Mouse (Mus musculus): ENCODE results near the gene Pgghg. TPM values are rescaled to one million over a fixed set of nuclear protein-coding genes. Genes with fewer than 3 reads are reported as not detected.

The Pgghg gene
- total and polyA plus RNA-seq, 3 experiments, result 5.6 to 9.0 (median 7.5) TPM

DNA sequence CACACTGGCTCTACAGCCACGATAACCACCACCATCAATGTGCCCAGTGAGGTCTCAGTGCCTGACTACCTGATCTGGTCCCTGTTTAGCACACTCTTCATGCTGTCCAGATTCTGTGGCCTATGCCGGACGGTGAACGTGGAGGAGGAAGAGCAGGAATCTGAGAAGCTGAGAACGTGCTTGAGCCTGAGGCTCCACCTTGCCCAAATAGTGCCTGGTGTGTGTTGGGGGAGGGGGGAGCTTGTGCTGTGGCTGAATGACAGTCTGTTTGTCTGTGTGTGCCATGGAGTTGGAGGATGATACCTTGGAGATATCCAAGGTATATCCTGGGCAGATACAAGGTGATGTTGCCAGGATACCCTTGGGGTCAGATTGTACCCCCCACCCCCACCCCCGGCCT lies 49.0 kb downstream of the Pgghg start:
- peaks cover 23% of the 10 kb centered on the region for H3K27me3 ChIP-seq (ENCODE audit: insufficient read depth, low read length)
- 0 out of 2 replicates have a peak, but pooled peaks cover 2% of the 10 kb centered on the region for H3K9me3 ChIP-seq (replicated peaks)
- no peak for ATAC-seq (ENCODE audit: extremely low read depth, insufficient number of reproducible peaks, low FRiP score, poor library complexity, severe bottlenecking)
- H3K36me3 ChIP-seq (replicated peaks), result no peaks in the 10 kb centered on the region
- TF ChIP-seq GATA1 (IDR thresholded peaks at IDR 0.05; ENCODE audit: borderline replicate concordance, low read length), result no peak
- H3K4me3 ChIP-seq (ENCODE audit: low read depth, low read length), result no peak overlapping the region
- DNase-seq (ENCODE audit: low spot score), result no peak
- no peaks in the 10 kb centered on the region for H3K4me1 ChIP-seq (ENCODE audit: insufficient read depth, low read depth, low read length)

DNA sequence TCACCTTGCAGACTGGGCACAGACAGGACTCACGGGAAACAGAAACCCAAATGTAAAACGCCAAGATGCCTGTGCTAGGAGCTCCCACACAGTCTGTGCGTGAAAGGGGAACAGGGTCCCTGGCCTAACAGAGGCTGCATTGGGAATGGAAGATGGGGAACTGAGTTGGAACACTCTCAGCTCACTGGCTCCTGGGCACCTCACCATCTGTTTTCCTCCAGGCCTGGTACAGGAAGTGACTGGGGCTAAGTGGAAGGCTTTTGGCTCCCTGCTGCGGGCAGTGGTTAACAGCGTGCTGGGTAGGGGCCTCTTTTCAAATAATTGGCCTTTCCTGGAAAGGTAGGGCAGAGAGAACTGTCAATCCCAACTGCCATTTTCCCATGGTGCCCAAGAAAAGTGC lies 49.4 kb downstream of the Pgghg start:
- H3K36me3 ChIP-seq (replicated peaks), result no peaks in the 10 kb centered on the region
- H3K4me3 ChIP-seq (ENCODE audit: low read depth, low read length), result no peak overlapping the region
- DNase-seq (ENCODE audit: low spot score) (no peak), ATAC-seq (ENCODE audit: extremely low read depth, insufficient number of reproducible peaks, low FRiP score, poor library complexity, severe bottlenecking) (no peak)
- H3K27me3 ChIP-seq (ENCODE audit: insufficient read depth, low read length), result peaks cover 23% of the 10 kb centered on the region
- no peaks in the 10 kb centered on the region for H3K4me1 ChIP-seq (ENCODE audit: insufficient read depth, low read depth, low read length)
- 0 out of 2 replicates have a peak, but pooled peaks cover 2% of the 10 kb centered on the region for H3K9me3 ChIP-seq (replicated peaks)
- TF ChIP-seq TAL1 (conservative IDR thresholded peaks at IDR 0.05; ENCODE audit: low read depth, low read length) (no peak), GATA2 (IDR thresholded peaks at IDR 0.05; ENCODE audit: borderline replicate concordance, low read depth, low read length) (no peak), POLR2AphosphoS5 (IDR thresholded peaks at IDR 0.05; ENCODE audit: insufficient replicate concordance, low read depth, low read length) (no peak), CTCF (IDR thresholded peaks at IDR 0.05; ENCODE audit: low read depth, low read length) (no peak)

DNA sequence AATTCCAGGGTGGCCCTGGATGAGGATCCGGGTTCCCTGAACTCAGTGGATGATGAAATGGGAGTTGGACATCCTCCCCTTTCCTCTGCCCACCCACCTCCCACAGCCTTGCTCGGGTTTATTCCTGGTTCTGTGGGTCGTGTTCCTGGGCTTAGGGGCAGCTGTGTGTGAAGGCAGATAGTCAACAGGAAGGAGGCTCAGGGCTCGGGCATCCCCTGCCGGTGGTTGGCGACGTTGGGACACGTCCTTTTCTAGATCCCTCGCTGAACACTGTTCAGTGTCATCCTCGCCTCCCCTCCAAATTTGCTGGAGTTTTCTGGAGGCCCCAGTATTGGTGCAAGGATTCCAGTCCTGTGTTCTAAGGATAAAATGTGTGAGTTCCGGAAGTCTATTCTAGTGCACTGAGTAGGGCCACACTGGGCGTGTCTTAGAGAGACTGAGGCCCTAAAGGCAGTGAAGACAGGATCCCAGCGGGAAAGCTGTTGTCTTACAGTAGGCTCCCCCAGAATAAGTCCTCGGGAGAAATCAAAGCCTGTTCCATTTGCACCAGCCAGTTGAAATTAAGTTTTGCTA lies 50.0 kb downstream of the Pgghg start:
- H3K36me3 ChIP-seq (replicated peaks), result no peaks in the 10 kb centered on the region
- ATAC-seq (ENCODE audit: extremely low read depth, insufficient number of reproducible peaks, low FRiP score, poor library complexity, severe bottlenecking) (no peak), DNase-seq (ENCODE audit: low spot score) (no peak)
- H3K9me3 ChIP-seq (replicated peaks), result no peaks in the 10 kb centered on the region
- TF ChIP-seq GATA2 (IDR thresholded peaks at IDR 0.05; ENCODE audit: borderline replicate concordance, low read depth, low read length) (no peak), GATA1 (IDR thresholded peaks at IDR 0.05; ENCODE audit: borderline replicate concordance, low read length) (no peak), POLR2AphosphoS5 (IDR thresholded peaks at IDR 0.05; ENCODE audit: insufficient replicate concordance, low read depth, low read length) (no peak), TAL1 (conservative IDR thresholded peaks at IDR 0.05; ENCODE audit: low read depth, low read length) (no peak), CTCF (IDR thresholded peaks at IDR 0.05; ENCODE audit: low read depth, low read length) (no peak)
- H3K27me3 ChIP-seq (ENCODE audit: insufficient read depth, low read length), result peaks cover 20% of the 10 kb centered on the region
- no peaks in the 10 kb centered on the region for H3K4me1 ChIP-seq (ENCODE audit: insufficient read depth, low read depth, low read length)
- H3K4me3 ChIP-seq (ENCODE audit: low read depth, low read length), result no peak overlapping the region

Other genes starting within 250 kb of the Pgghg start
Only the 20 nearest of the 27 such genes appear.
- not detected in 2 replicates for gene Zfp941, start 119.2 kb upstream of the Pgghg start, total RNA-seq (2014; fragmentation: Nextera tagmentation)
- gene Zfp941, start 119.2 kb upstream of the Pgghg start, total RNA-seq (2017), result 0.05 and 0.06 TPM in 2 replicates
- gene Zfp941, start 119.2 kb upstream of the Pgghg start, polyA plus RNA-seq (2012), result not detected in 2 replicates
- not detected in 2 replicates for gene Urah, start 106.4 kb upstream of the Pgghg start, total RNA-seq (2014; fragmentation: Nextera tagmentation)
- not detected in 2 replicates for gene Urah, start 106.4 kb upstream of the Pgghg start, total RNA-seq (2017)
- not detected in 2 replicates for gene Urah, start 106.4 kb upstream of the Pgghg start, polyA plus RNA-seq (2012)
- not detected in 2 replicates for gene Scgb1c1, start 95.8 kb upstream of the Pgghg start, total RNA-seq (2014; fragmentation: Nextera tagmentation)
- gene Scgb1c1, start 95.8 kb upstream of the Pgghg start, total RNA-seq (2017), result not detected in 2 replicates
- not detected in 2 replicates for gene Scgb1c1, start 95.8 kb upstream of the Pgghg start, polyA plus RNA-seq (2012)
- not detected in 2 replicates for gene Odf3, start 93.6 kb upstream of the Pgghg start, total RNA-seq (2014; fragmentation: Nextera tagmentation)
- 0.11 and 0.17 TPM in 2 replicates for gene Odf3, start 93.6 kb upstream of the Pgghg start, total RNA-seq (2017)
- gene Odf3, start 93.6 kb upstream of the Pgghg start, polyA plus RNA-seq (2012), result not detected in 2 replicates
- not detected in 2 replicates for gene Gm45785, start 85.1 kb upstream of the Pgghg start, total RNA-seq (2014; fragmentation: Nextera tagmentation)
- gene Gm45785, start 85.1 kb upstream of the Pgghg start, total RNA-seq (2017), result 0.17 and 1.8 TPM in 2 replicates
- 1.3 and 2.1 TPM in 2 replicates for gene Gm45785, start 85.1 kb upstream of the Pgghg start, polyA plus RNA-seq (2012)
- gene Ric8a, start 84.4 kb upstream of the Pgghg start, total RNA-seq (2014; fragmentation: Nextera tagmentation), result 19.9 and 29.5 TPM in 2 replicates
- 21.1 and 27.9 TPM in 2 replicates for gene Ric8a, start 84.4 kb upstream of the Pgghg start, total RNA-seq (2017)
- 27.9 and 28.4 TPM in 2 replicates for gene Ric8a, start 84.4 kb upstream of the Pgghg start, polyA plus RNA-seq (2012)
- 8.4 and 10.1 TPM in 2 replicates for gene Bet1l, start 83.8 kb upstream of the Pgghg start, total RNA-seq (2014; fragmentation: Nextera tagmentation)
- 13.1 and 16.1 TPM in 2 replicates for gene Bet1l, start 83.8 kb upstream of the Pgghg start, total RNA-seq (2017)
- 3.5 and 5.2 TPM in 2 replicates for gene Bet1l, start 83.8 kb upstream of the Pgghg start, polyA plus RNA-seq (2012)
- gene Psmd13, start 59.4 kb upstream of the Pgghg start, total RNA-seq (2014; fragmentation: Nextera tagmentation), result 93.7 and 98.1 TPM in 2 replicates
- 193 and 195 TPM in 2 replicates for gene Psmd13, start 59.4 kb upstream of the Pgghg start, total RNA-seq (2017)
- 45.7 and 70.1 TPM in 2 replicates for gene Psmd13, start 59.4 kb upstream of the Pgghg start, polyA plus RNA-seq (2012)
- gene Sirt3, start 59.1 kb upstream of the Pgghg start, total RNA-seq (2014; fragmentation: Nextera tagmentation), result 10.5 and 11.8 TPM in 2 replicates
- 11.0 and 17.5 TPM in 2 replicates for gene Sirt3, start 59.1 kb upstream of the Pgghg start, total RNA-seq (2017)
- 27.6 and 31.7 TPM in 2 replicates for gene Sirt3, start 59.1 kb upstream of the Pgghg start, polyA plus RNA-seq (2012)
- gene Cox8b, start 40.9 kb upstream of the Pgghg start, total RNA-seq (2014; fragmentation: Nextera tagmentation), result not detected in 2 replicates
- not detected in 2 replicates for gene Cox8b, start 40.9 kb upstream of the Pgghg start, total RNA-seq (2017)
- gene Cox8b, start 40.9 kb upstream of the Pgghg start, polyA plus RNA-seq (2012), result not detected in 2 replicates
- not detected in 2 replicates for gene Nlrp6, start 20.5 kb upstream of the Pgghg start, total RNA-seq (2014; fragmentation: Nextera tagmentation)
- gene Nlrp6, start 20.5 kb upstream of the Pgghg start, total RNA-seq (2017), result 0.11 and 0.12 TPM in 2 replicates
- gene Nlrp6, start 20.5 kb upstream of the Pgghg start, polyA plus RNA-seq (2012), result 0.07 and 0.08 TPM in 2 replicates
- 1.6 TPM in 1 of 2 replicates, not detected in the other for gene Ifitm5, start 8.9 kb downstream of the Pgghg start, total RNA-seq (2014; fragmentation: Nextera tagmentation)
- 0.35 and 1.2 TPM in 2 replicates for gene Ifitm5, start 8.9 kb downstream of the Pgghg start, total RNA-seq (2017)
- 0.16 and 0.32 TPM in 2 replicates for gene Ifitm5, start 8.9 kb downstream of the Pgghg start, polyA plus RNA-seq (2012)
- gene Gm45717, start 14.5 kb downstream of the Pgghg start, total RNA-seq (2014; fragmentation: Nextera tagmentation), result not detected in 2 replicates
- not detected in 2 replicates for gene Gm45717, start 14.5 kb downstream of the Pgghg start, total RNA-seq (2017)
- gene Gm45717, start 14.5 kb downstream of the Pgghg start, polyA plus RNA-seq (2012), result not detected in 2 replicates
- 239 and 256 TPM in 2 replicates for gene Ifitm2, start 14.6 kb downstream of the Pgghg start, total RNA-seq (2014; fragmentation: Nextera tagmentation)
- gene Ifitm2, start 14.6 kb downstream of the Pgghg start, total RNA-seq (2017), result 205 and 220 TPM in 2 replicates
- 129 and 161 TPM in 2 replicates for gene Ifitm2, start 14.6 kb downstream of the Pgghg start, polyA plus RNA-seq (2012)
- gene Ifitm1, start 25.8 kb downstream of the Pgghg start, total RNA-seq (2014; fragmentation: Nextera tagmentation), result 2.9 and 5.5 TPM in 2 replicates
- gene Ifitm1, start 25.8 kb downstream of the Pgghg start, total RNA-seq (2017), result 1.5 and 2.1 TPM in 2 replicates
- gene Ifitm1, start 25.8 kb downstream of the Pgghg start, polyA plus RNA-seq (2012), result not detected in 2 replicates
- not detected in 2 replicates for gene Ifitm3, start 69.4 kb downstream of the Pgghg start, total RNA-seq (2014; fragmentation: Nextera tagmentation)
- gene Ifitm3, start 69.4 kb downstream of the Pgghg start, total RNA-seq (2017), result not detected in 2 replicates
- gene Ifitm3, start 69.4 kb downstream of the Pgghg start, polyA plus RNA-seq (2012), result not detected in 2 replicates
- gene Ifitm6, start 76.5 kb downstream of the Pgghg start, total RNA-seq (2014; fragmentation: Nextera tagmentation), result not detected in 2 replicates
- gene Ifitm6, start 76.5 kb downstream of the Pgghg start, total RNA-seq (2017), result not detected in 2 replicates
- not detected in 2 replicates for gene Ifitm6, start 76.5 kb downstream of the Pgghg start, polyA plus RNA-seq (2012)
- gene Gm17387, start 87.7 kb downstream of the Pgghg start, total RNA-seq (2014; fragmentation: Nextera tagmentation), result not detected in 2 replicates
- gene Gm17387, start 87.7 kb downstream of the Pgghg start, total RNA-seq (2017), result not detected in 2 replicates
- not detected in 2 replicates for gene Gm17387, start 87.7 kb downstream of the Pgghg start, polyA plus RNA-seq (2012)
- gene B4galnt4, start 119.7 kb downstream of the Pgghg start, total RNA-seq (2014; fragmentation: Nextera tagmentation), result not detected in 2 replicates
- 0.06 TPM in 1 of 2 replicates, not detected in the other for gene B4galnt4, start 119.7 kb downstream of the Pgghg start, total RNA-seq (2017)
- not detected in 2 replicates for gene B4galnt4, start 119.7 kb downstream of the Pgghg start, polyA plus RNA-seq (2012)
- not detected in 2 replicates for gene Pkp3, start 136.8 kb downstream of the Pgghg start, total RNA-seq (2014; fragmentation: Nextera tagmentation)
- not detected in 2 replicates for gene Pkp3, start 136.8 kb downstream of the Pgghg start, total RNA-seq (2017)
- not detected in 2 replicates for gene Pkp3, start 136.8 kb downstream of the Pgghg start, polyA plus RNA-seq (2012)

All from G1E (cell line).